Mouse (Mus musculus) liver, embryonic 14.5 days (tissue): ENCODE measurements around the gene Tmem132e.

ENCODE experiments used
- CTCF ChIP-seq: IDR thresholded peaks from 2 replicates; pipeline ENCODE4 v1.5.1; 2016; ENCODE audit warnings: antibody characterized with exemption, low read depth, control low read depth
- EP300 ChIP-seq: IDR thresholded peaks from 2 replicates; pipeline ENCODE4 v1.6.1; 2016; ENCODE audit warnings: antibody characterized with exemption, low read depth

GRCm38 (mm10) chr11:82412496-82412895, 23.8 kb downstream of the Tmem132e start:
- TF ChIP-seq CTCF, result no peak
- TF ChIP-seq EP300, result no peak
